Mouse (Mus musculus): ENCODE measurements at regions not wholly inside any gene's neighbourhood (a gene's known extent, or its start where the extent isn't known, plus 50 kb on each side); places are given as distances from the start of the nearest gene placed in this dataset.

- ATAC-seq = no peak
- Histone ChIP-seq H3K27ac (ENCODE audit: low read length) (no peak overlapping the region), H3K4me2 (ENCODE audit: low read depth, low read length) (no peak overlapping the region), H3K9me3 (ENCODE audit: control insufficient read depth, low read length) (no peaks in the 10 kb centered on the region), H3K4me1 (ENCODE audit: control insufficient read depth, insufficient read depth, low read length) (no peaks in the 10 kb centered on the region), H3K27me3 (replicated peaks; ENCODE audit: control insufficient read depth, insufficient read depth, low read length) (no peaks in the 10 kb centered on the region), H3K36me3 (ENCODE audit: control insufficient read depth, insufficient read depth, low read length) (no peaks in the 10 kb centered on the region), H3K4me3 (ENCODE audit: low read length) (no peak overlapping the region), H3K9ac (ENCODE audit: low read depth, low read length) (no peak overlapping the region)
- 83% methylated on average over 2 of the region's 2 CpGs for WGBS
These were observed 473.4 kb downstream of the Ttll7 start for GRCm38 (mm10) chr3:147325522-147325921.

GRCm38 (mm10) chr3:147334301-147334700, 482.1 kb downstream of the Ttll7 start:
- ATAC-seq = no peak
- Histone ChIP-seq H3K9ac (ENCODE audit: low read depth, low read length) (no peak overlapping the region), H3K27me3 (replicated peaks; ENCODE audit: control insufficient read depth, insufficient read depth, low read length) (no peaks in the 10 kb centered on the region), H3K4me1 (ENCODE audit: control insufficient read depth, insufficient read depth, low read length) (no peaks in the 10 kb centered on the region), H3K27ac (ENCODE audit: low read length) (no peak overlapping the region), H3K36me3 (ENCODE audit: control insufficient read depth, insufficient read depth, low read length) (no peaks in the 10 kb centered on the region), H3K4me3 (ENCODE audit: low read length) (no peak overlapping the region), H3K9me3 (ENCODE audit: control insufficient read depth, low read length) (no peaks in the 10 kb centered on the region), H3K4me2 (ENCODE audit: low read depth, low read length) (no peak overlapping the region)
- 65% methylated on average over 6 of the region's 6 CpGs for WGBS

GRCm38 (mm10) chr3:147335286-147335685, 483.1 kb downstream of the Ttll7 start:
- no peaks in the 10 kb centered on the region for H3K27me3 ChIP-seq (replicated peaks; ENCODE audit: control insufficient read depth, insufficient read depth, low read length)
- H3K4me2 ChIP-seq (ENCODE audit: low read depth, low read length) = no peak overlapping the region
- ATAC-seq = no peak
- WGBS = 70% methylated on average over 7 of the region's 7 CpGs
- H3K36me3 ChIP-seq (ENCODE audit: control insufficient read depth, insufficient read depth, low read length) = no peaks in the 10 kb centered on the region
- H3K9me3 ChIP-seq (ENCODE audit: control insufficient read depth, low read length) = no peaks in the 10 kb centered on the region
- H3K4me3 ChIP-seq (ENCODE audit: low read length) = no peak overlapping the region
- H3K9ac ChIP-seq (ENCODE audit: low read depth, low read length) = no peak overlapping the region
- H3K4me1 ChIP-seq (ENCODE audit: control insufficient read depth, insufficient read depth, low read length) = no peaks in the 10 kb centered on the region
- H3K27ac ChIP-seq (ENCODE audit: low read length) = no peak overlapping the region

- Histone ChIP-seq H3K4me2 (ENCODE audit: low read depth, low read length) (no peak overlapping the region), H3K9ac (ENCODE audit: low read depth, low read length) (no peak overlapping the region), H3K4me3 (ENCODE audit: low read length) (no peak overlapping the region), H3K27ac (ENCODE audit: low read length) (no peak overlapping the region), H3K9me3 (ENCODE audit: control insufficient read depth, low read length) (no peaks in the 10 kb centered on the region), H3K4me1 (ENCODE audit: control insufficient read depth, insufficient read depth, low read length) (no peaks in the 10 kb centered on the region), H3K27me3 (replicated peaks; ENCODE audit: control insufficient read depth, insufficient read depth, low read length) (no peaks in the 10 kb centered on the region), H3K36me3 (ENCODE audit: control insufficient read depth, insufficient read depth, low read length) (no peaks in the 10 kb centered on the region)
- WGBS = 48% methylated on average over 2 of the region's 2 CpGs
- ATAC-seq = no peak
These were observed 487.3 kb downstream of the Ttll7 start for GRCm38 (mm10) chr3:147339427-147339826.

GRCm38 (mm10) chr3:147347278-147348039, 495.3 kb downstream of the Ttll7 start:
- no peak for ATAC-seq
- Histone ChIP-seq H3K4me2 (ENCODE audit: low read depth, low read length) (no peak overlapping the region), H3K4me1 (ENCODE audit: control insufficient read depth, insufficient read depth, low read length) (no peaks in the 10 kb centered on the region; the same call in 1 of the 2 replicates), H3K36me3 (ENCODE audit: control insufficient read depth, insufficient read depth, low read length) (no peaks in the 10 kb centered on the region), H3K9me3 (ENCODE audit: control insufficient read depth, low read length) (no peaks in the 10 kb centered on the region), H3K9ac (ENCODE audit: low read depth, low read length) (no peak overlapping the region), H3K4me3 (ENCODE audit: low read length) (no peak overlapping the region), H3K27ac (ENCODE audit: low read length) (no peak overlapping the region), H3K27me3 (replicated peaks; ENCODE audit: control insufficient read depth, insufficient read depth, low read length) (no peaks in the 10 kb centered on the region)
- 52% methylated on average over 5 of the region's 5 CpGs for WGBS

DNA sequence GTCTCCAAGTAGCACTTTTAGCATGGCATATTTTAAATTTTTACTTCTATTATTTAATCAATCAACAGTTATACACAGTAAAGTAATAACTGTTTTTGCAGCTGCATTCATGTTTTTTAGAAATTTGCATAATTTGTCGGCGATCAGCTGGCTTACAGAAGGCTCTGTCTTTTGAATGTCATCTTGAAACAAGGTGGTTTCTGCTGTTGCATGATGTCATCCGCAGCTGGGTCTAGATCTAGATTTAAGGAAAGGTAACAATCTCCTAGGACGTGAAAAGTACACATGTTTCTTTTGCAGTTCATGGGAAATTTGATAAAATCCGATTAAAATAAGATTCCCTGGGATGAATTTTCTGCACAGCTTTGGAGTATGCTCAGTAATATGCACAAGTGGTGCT, 534.9 kb downstream of the Ttll7 start:
- no peak overlapping the region for H3K27ac ChIP-seq (ENCODE audit: low read length)
- H3K36me3 ChIP-seq (ENCODE audit: control insufficient read depth, insufficient read depth, low read length) = no peaks in the 10 kb centered on the region
- H3K4me1 ChIP-seq (ENCODE audit: control insufficient read depth, insufficient read depth, low read length) = no peaks in the 10 kb centered on the region
- no peak overlapping the region for H3K4me2 ChIP-seq (ENCODE audit: low read depth, low read length)
- WGBS = 88% methylated on average over 5 of the region's 5 CpGs
- H3K4me3 ChIP-seq (ENCODE audit: low read length) = no peak overlapping the region
- H3K27me3 ChIP-seq (replicated peaks; ENCODE audit: control insufficient read depth, insufficient read depth, low read length) = no peaks in the 10 kb centered on the region
- no peak for ATAC-seq
- no peaks in the 10 kb centered on the region for H3K9me3 ChIP-seq (ENCODE audit: control insufficient read depth, low read length)
- no peak overlapping the region for H3K9ac ChIP-seq (ENCODE audit: low read depth, low read length)

- H3K27me3 ChIP-seq (replicated peaks; ENCODE audit: control insufficient read depth, insufficient read depth, low read length) = no peaks in the 10 kb centered on the region
- H3K4me3 ChIP-seq (ENCODE audit: low read length) = no peak overlapping the region
- no peaks in the 10 kb centered on the region for H3K36me3 ChIP-seq (ENCODE audit: control insufficient read depth, insufficient read depth, low read length)
- H3K9ac ChIP-seq (ENCODE audit: low read depth, low read length) = no peak overlapping the region
- ATAC-seq = no peak
- H3K9me3 ChIP-seq (ENCODE audit: control insufficient read depth, low read length) = no peaks in the 10 kb centered on the region
- no peaks in the 10 kb centered on the region for H3K4me1 ChIP-seq (ENCODE audit: control insufficient read depth, insufficient read depth, low read length)
- no peak overlapping the region for H3K27ac ChIP-seq (ENCODE audit: low read length)
- no peak overlapping the region for H3K4me2 ChIP-seq (ENCODE audit: low read depth, low read length)
- 69% methylated on average over 8 of the region's 8 CpGs for WGBS
These were observed 546.1 kb downstream of the Ttll7 start for GRCm38 (mm10) chr3:147398298-147398697.

DNA sequence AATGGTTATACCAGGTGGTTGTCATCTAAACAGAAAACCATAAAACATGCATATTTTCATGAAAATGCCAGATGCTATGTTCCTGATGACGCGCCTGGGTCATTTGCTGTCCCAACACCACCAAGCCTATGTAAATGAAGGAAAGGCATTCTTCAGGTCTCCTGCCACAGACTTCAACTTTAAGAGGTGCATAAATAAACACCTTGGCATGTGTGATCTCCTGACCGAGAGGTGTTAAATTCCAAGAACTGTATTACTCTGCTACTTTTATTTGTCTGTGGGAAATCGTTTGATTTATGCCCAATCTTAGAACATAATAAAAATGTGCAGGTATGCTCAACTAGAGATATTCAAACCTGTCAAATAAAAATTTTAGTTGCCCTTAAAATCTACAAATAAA, 560.1 kb downstream of the Ttll7 start:
- Histone ChIP-seq H3K27ac (ENCODE audit: low read length) (no peak overlapping the region), H3K4me2 (ENCODE audit: low read depth, low read length) (no peak overlapping the region), H3K27me3 (replicated peaks; ENCODE audit: control insufficient read depth, insufficient read depth, low read length) (no peaks in the 10 kb centered on the region), H3K4me3 (ENCODE audit: low read length) (no peak overlapping the region), H3K4me1 (ENCODE audit: control insufficient read depth, insufficient read depth, low read length) (no peaks in the 10 kb centered on the region), H3K36me3 (ENCODE audit: control insufficient read depth, insufficient read depth, low read length) (no peaks in the 10 kb centered on the region), H3K9me3 (ENCODE audit: control insufficient read depth, low read length) (no peaks in the 10 kb centered on the region), H3K9ac (ENCODE audit: low read depth, low read length) (no peak overlapping the region)
- no peak for ATAC-seq
- WGBS = 76% methylated on average over 4 of the region's 4 CpGs

GRCm38 (mm10) chr3:147416926-147417325, 564.8 kb downstream of the Ttll7 start:
- no peak overlapping the region for H3K9ac ChIP-seq (ENCODE audit: low read depth, low read length)
- no peaks in the 10 kb centered on the region for H3K4me1 ChIP-seq (ENCODE audit: control insufficient read depth, insufficient read depth, low read length)
- H3K4me3 ChIP-seq (ENCODE audit: low read length) = no peak overlapping the region
- no peaks in the 10 kb centered on the region for H3K27me3 ChIP-seq (replicated peaks; ENCODE audit: control insufficient read depth, insufficient read depth, low read length)
- no peak overlapping the region for H3K4me2 ChIP-seq (ENCODE audit: low read depth, low read length)
- no peaks in the 10 kb centered on the region for H3K36me3 ChIP-seq (ENCODE audit: control insufficient read depth, insufficient read depth, low read length)
- no peak for ATAC-seq
- 39% methylated on average over 3 of the region's 3 CpGs for WGBS
- no peaks in the 10 kb centered on the region for H3K9me3 ChIP-seq (ENCODE audit: control insufficient read depth, low read length)
- H3K27ac ChIP-seq (ENCODE audit: low read length) = no peak overlapping the region

GRCm38 (mm10) chr3:147419129-147419528, 567.0 kb downstream of the Ttll7 start:
- Histone ChIP-seq H3K27me3 (replicated peaks; ENCODE audit: control insufficient read depth, insufficient read depth, low read length) (no peaks in the 10 kb centered on the region), H3K4me2 (ENCODE audit: low read depth, low read length) (no peak overlapping the region), H3K27ac (ENCODE audit: low read length) (no peak overlapping the region), H3K36me3 (ENCODE audit: control insufficient read depth, insufficient read depth, low read length) (no peaks in the 10 kb centered on the region), H3K4me1 (ENCODE audit: control insufficient read depth, insufficient read depth, low read length) (no peaks in the 10 kb centered on the region), H3K9ac (ENCODE audit: low read depth, low read length) (no peak overlapping the region), H3K4me3 (ENCODE audit: low read length) (no peak overlapping the region), H3K9me3 (ENCODE audit: control insufficient read depth, low read length) (no peaks in the 10 kb centered on the region)
- no peak for ATAC-seq
- WGBS = 57% methylated on average over 3 of the region's 3 CpGs

Data from intestine, embryonic 16.5 days (tissue).